Mouse (Mus musculus) G1E (cell line): ENCODE results near the gene 1700011L22Rik.

Experiments used
- CTCF ChIP-seq: IDR thresholded peaks from 2 replicates; pipeline ENCODE4 v1.5.1; 2012; ENCODE audit warnings: low read depth, low read length, inconsistent platforms, mixed read lengths
- GATA1 ChIP-seq: IDR thresholded peaks from 2 replicates; pipeline ENCODE4 v1.6.1; 2012; ENCODE audit warnings: borderline replicate concordance, low read length, inconsistent platforms, mixed read lengths

DNA sequence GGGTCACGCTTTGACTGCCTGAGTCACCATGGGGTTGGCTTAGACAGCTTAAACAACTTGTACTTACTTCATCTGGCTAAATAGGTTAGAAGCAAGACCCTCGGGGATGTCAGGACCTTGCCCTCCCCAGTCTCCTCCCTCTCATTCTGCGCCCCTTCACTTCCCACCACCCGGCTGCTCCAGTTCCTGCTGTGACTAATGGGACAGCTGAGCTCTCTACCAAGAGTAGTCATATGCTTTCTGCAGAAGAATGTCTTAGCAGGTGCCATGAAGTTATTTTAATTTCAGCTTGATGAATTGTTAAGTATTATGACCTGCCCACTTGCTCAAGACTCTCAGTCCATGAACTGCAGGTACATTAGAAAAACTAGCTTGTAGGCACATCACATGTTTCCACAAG, 51.9 kb downstream of the 1700011L22Rik start:
- TF ChIP-seq CTCF (no peak), GATA1 (no peak)
